Mouse (Mus musculus) mesoderm, embryonic 11.5 days (tissue): ENCODE measurements around the gene Fgfr2.

Experiments used
- DNase-seq: peaks from one replicate; pipeline ENCODE4 v3.0.0-alpha.2; 2012; ENCODE audit warnings: low read depth, low spot score

The Fgfr2 gene

GRCm38 (mm10) chr7:132754389-132754750 lies 368.8 kb downstream of the Fgfr2 start:
- no peak for DNase-seq

- DNase-seq, result peak; percentile 45
Measured at GRCm38 (mm10) chr7:132753518-132754388, 369.4 kb downstream of the Fgfr2 start.

GRCm38 (mm10) chr7:132751716-132752115 lies 371.4 kb downstream of the Fgfr2 start:
- DNase-seq, result no peak

- DNase-seq, result no peak
Measured at GRCm38 (mm10) chr7:132749504-132749903, 373.6 kb downstream of the Fgfr2 start.

- DNase-seq, result no peak
Measured at GRCm38 (mm10) chr7:132748076-132748769, 374.9 kb downstream of the Fgfr2 start.

- DNase-seq, result no peak
Measured at GRCm38 (mm10) chr7:132747096-132747495, 376.1 kb downstream of the Fgfr2 start.

GRCm38 (mm10) chr7:132742912-132743311 lies 380.2 kb downstream of the Fgfr2 start:
- no peak for DNase-seq

- DNase-seq, result no peak
Measured at GRCm38 (mm10) chr7:132739829-132740228, 383.3 kb downstream of the Fgfr2 start.

- no peak for DNase-seq
Measured at GRCm38 (mm10) chr7:132738844-132739243, 384.3 kb downstream of the Fgfr2 start.

- DNase-seq, result peak; percentile 43
Measured at GRCm38 (mm10) chr7:132736099-132736862, 386.9 kb downstream of the Fgfr2 start.

- no peak for DNase-seq
Measured at GRCm38 (mm10) chr7:132735145-132735544, 388.0 kb downstream of the Fgfr2 start.

- DNase-seq, result no peak
Measured at GRCm38 (mm10) chr7:132734222-132734621, 388.9 kb downstream of the Fgfr2 start.

GRCm38 (mm10) chr7:132733521-132733920 lies 389.6 kb downstream of the Fgfr2 start:
- no peak for DNase-seq

GRCm38 (mm10) chr7:132732136-132732789 lies 390.9 kb downstream of the Fgfr2 start:
- DNase-seq, result no peak

GRCm38 (mm10) chr7:132731558-132731957 lies 391.6 kb downstream of the Fgfr2 start:
- DNase-seq, result no peak

GRCm38 (mm10) chr7:132730510-132730909 lies 392.6 kb downstream of the Fgfr2 start:
- DNase-seq, result no peak

- DNase-seq, result no peak
Measured at GRCm38 (mm10) chr7:132729093-132729831, 393.9 kb downstream of the Fgfr2 start.

- DNase-seq, result no peak
Measured at GRCm38 (mm10) chr7:132726106-132726861, 396.9 kb downstream of the Fgfr2 start.

- no peak for DNase-seq
Measured at GRCm38 (mm10) chr7:132724501-132725062, 398.6 kb downstream of the Fgfr2 start.

- DNase-seq, result no peak
Measured at GRCm38 (mm10) chr7:132723906-132724305, 399.2 kb downstream of the Fgfr2 start.
